ENCODE assay signal across 22 mouse cellular contexts in the genomic region with DNA sequence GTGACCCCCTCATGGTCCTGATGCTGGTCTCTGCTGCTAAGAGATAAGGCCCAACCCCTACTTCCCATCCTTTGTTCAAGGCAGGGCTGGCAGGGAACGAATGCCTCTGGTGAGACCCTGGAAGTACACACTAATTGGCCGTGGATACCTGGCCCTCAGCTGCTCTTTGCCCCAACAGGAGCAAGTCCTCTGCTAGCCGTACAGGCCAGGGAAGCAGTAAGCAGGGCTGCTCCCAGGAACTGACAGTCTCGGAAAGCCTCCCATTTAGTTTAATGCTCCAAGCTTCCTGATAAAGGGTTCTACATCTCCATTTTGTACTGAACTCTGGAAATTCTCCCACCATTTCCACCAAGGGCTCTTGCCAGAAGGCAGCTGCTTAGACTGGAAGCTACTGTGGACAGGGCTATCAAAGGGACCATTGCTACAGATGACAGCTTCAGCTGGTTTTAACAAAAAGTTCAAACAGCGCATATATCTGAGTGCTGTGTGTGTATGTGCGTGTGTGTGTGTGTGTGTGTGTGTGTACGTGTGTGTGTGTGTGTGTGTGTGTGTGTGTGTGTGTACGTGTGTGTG. TPM values are rescaled to one million over a fixed set of nuclear protein-coding genes. Genes with fewer than 3 reads are reported as not detected.
"Had no signal": no experiment of that assay in that cellular context is flagged by ENCODE, and none has a peak within 500 bp of the region (broad histone marks: within the 10 kb centered on the region; RNA-seq: fewer than 3 reads in every experiment).

No protein-coding gene starts in this region.

- DNase-seq: kidney, adult 2 months; kidney, postnatal 25 days; liver, postnatal 0 days; lung, postnatal 14 days; lung, postnatal 4 days; thymus, adult 18-20 months; thymus, postnatal 36 days had no signal

- H3K27ac ChIP-seq: kidney, postnatal 0 days; limb, embryonic 12.5 days; limb, embryonic 15.5 days; liver, embryonic 14.5 days; lung, embryonic 15.5 days; midbrain, embryonic 15.5 days; neural tube, embryonic 12.5 days; neural tube, embryonic 15.5 days had no signal

- H3K9me3 ChIP-seq: limb, embryonic 12.5 days; limb, embryonic 15.5 days; lung, embryonic 15.5 days; midbrain, embryonic 15.5 days; neural tube, embryonic 12.5 days; neural tube, embryonic 15.5 days had no signal

- H3K4me2 ChIP-seq: limb, embryonic 12.5 days; limb, embryonic 15.5 days; liver, embryonic 11.5 days; lung, embryonic 15.5 days; midbrain, embryonic 11.5 days; midbrain, embryonic 15.5 days; neural tube, embryonic 12.5 days; neural tube, embryonic 15.5 days had no signal

- H3K36me3 ChIP-seq: limb, embryonic 12.5 days; limb, embryonic 15.5 days; lung, embryonic 15.5 days; midbrain, embryonic 15.5 days; neural tube, embryonic 12.5 days; neural tube, embryonic 15.5 days had no signal

- H3K4me3 ChIP-seq: limb, embryonic 12.5 days; limb, embryonic 15.5 days; lung, embryonic 15.5 days; midbrain, embryonic 15.5 days; neural tube, embryonic 12.5 days; neural tube, embryonic 15.5 days had no signal

- ATAC-seq: liver, postnatal 0 days; midbrain, embryonic 15.5 days had no signal

- H3K9ac ChIP-seq: limb, embryonic 12.5 days; limb, embryonic 15.5 days; liver, embryonic 14.5 days; liver, postnatal 0 days; lung, embryonic 15.5 days; midbrain, embryonic 15.5 days; neural tube, embryonic 12.5 days; neural tube, embryonic 15.5 days had no signal

RNA-seq across cellular contexts. Expression of a gene that starts 2.8 kb away (rescaled TPM):
- total RNA-seq: layer of hippocampus, adult 8-10 months; layer of hippocampus, postnatal 14 days; left cerebral cortex, adult 8-10 months; left cerebral cortex, postnatal 14 days had no signal
- polyA plus RNA-seq: testis, adult 2 months had no signal
